Mouse (Mus musculus) lung, postnatal 0 days (tissue): ENCODE data around the gene Amfr. TPM values are rescaled to one million over a fixed set of nuclear protein-coding genes. Genes with fewer than 3 reads are reported as not detected.

ENCODE experiments used
- ATAC-seq: fragments of 200-750 bp; cut with Nextera tagmentation; 2 replicates; pipeline ENCODE4 v1.8.0; 2017; ENCODE audit warnings: moderate library complexity
- DNase-seq: peaks from one replicate; pipeline ENCODE4 v3.0.0-alpha.2; 2016; ENCODE audit warnings: low spot score
- H3K27ac ChIP-seq: fragments of 300-500 bp; sonication (generic); 2 replicates; pipeline ENCODE4 v1.5.1; 2014; ENCODE audit warnings: antibody characterized with exemption, mild to moderate bottlenecking, low read length, mixed read lengths
- H3K27me3 ChIP-seq: fragments of 300-500 bp; sonication (generic); replicated peaks from 2 replicates; pipeline ENCODE4 v1.6.1; 2014; ENCODE audit warnings: low read length, mixed read lengths; ENCODE audit not compliant: insufficient read depth
- H3K36me3 ChIP-seq: fragments of 300-500 bp; sonication (generic); 2 replicates; pipeline ENCODE4 v1.6.1; 2014; ENCODE audit warnings: low read length, mixed read lengths; ENCODE audit not compliant: insufficient read depth
- H3K4me1 ChIP-seq: fragments of 300-500 bp; sonication (generic); 2 replicates; pipeline ENCODE4 v1.6.1; 2014; ENCODE audit warnings: antibody characterized with exemption, low read depth, low read length, mixed read lengths; ENCODE audit not compliant: insufficient read depth
- H3K4me2 ChIP-seq: fragments of 300-500 bp; sonication (generic); replicated peaks from 2 replicates; pipeline ENCODE4 v1.6.1; 2014; ENCODE audit warnings: low read depth, mild to moderate bottlenecking, low read length, moderate library complexity, mixed read lengths
- H3K4me3 ChIP-seq: fragments of 300-500 bp; sonication (generic); 2 replicates; pipeline ENCODE4 v1.5.1; 2014; ENCODE audit warnings: low read depth, low read length
- H3K9ac ChIP-seq: fragments of 300-500 bp; sonication (generic); replicated peaks from 2 replicates; pipeline ENCODE4 v1.6.1; 2014; ENCODE audit warnings: low read depth, mild to moderate bottlenecking
- H3K9me3 ChIP-seq: fragments of 300-500 bp; sonication (generic); 2 replicates; pipeline ENCODE4 v1.6.1; 2016; ENCODE audit warnings: low read length, mixed read lengths
- CTCF ChIP-seq: IDR thresholded peaks from 2 replicates; pipeline ENCODE4 v1.5.1; 2016; ENCODE audit warnings: antibody characterized with exemption, mild to moderate bottlenecking
- EP300 ChIP-seq: IDR thresholded peaks from 2 replicates; pipeline ENCODE4 v1.6.1; 2016; ENCODE audit warnings: antibody characterized with exemption, mild to moderate bottlenecking, control low read depth
- WGBS: fragments of 180-500 bp; shearing (Covaris S2); extraction: QIAGEN DNeasy Blood & Tissue Kit; methylation state at CpG from one replicate; pipeline ENCODE4 v1.1.7; 2014; 5-methylcytosine and 5-hydroxymethylcytosine counted together
- polyA plus RNA-seq: library from polyadenylated mRNA; unstranded; fragments of >200 nt; fragmentation: Nextera tagmentation; extraction: Ambion mirVana; gene quantifications from 2 replicates; pipeline ENCODE4 v1.2.1, GENCODE M21; 2015

The Amfr gene
- polyA plus RNA-seq: 57.4 and 61.6 TPM in 2 replicates

- no peaks in the 10 kb centered on the region for H3K36me3 ChIP-seq
- peak; percentile 94 for DNase-seq
- ATAC-seq: peak; percentile 97
- peak within 1 kb of the TSS; percentile 78 for H3K4me2 ChIP-seq
- H3K9me3 ChIP-seq: no peaks in the 10 kb centered on the region
- H3K27ac ChIP-seq: peak within 1 kb of the TSS; percentile 95
- peak within 1 kb of the TSS; percentile 98 for H3K4me3 ChIP-seq
- no peak for TF ChIP-seq EP300
- peak; percentile 38 for TF ChIP-seq CTCF
- WGBS: 2% methylated on average over 78 of the region's 130 CpGs
- H3K27me3 ChIP-seq: no peaks in the 10 kb centered on the region
- no peaks in the 10 kb centered on the region; the same call in 1 of the 2 replicates for H3K4me1 ChIP-seq
- peak within 1 kb of the TSS; percentile 93 for H3K9ac ChIP-seq
Observed at GRCm38 (mm10) chr8:94012013-94012951, at the start of gene Amfr. Gene Amfr (minus strand): TSS chr8:94012842.

GRCm38 (mm10) chr8:94057157-94057854, 44.7 kb upstream of the Amfr start:
- no peaks in the 10 kb centered on the region for H3K27me3 ChIP-seq
- no peaks in the 10 kb centered on the region for H3K9me3 ChIP-seq
- TF ChIP-seq EP300: no peak
- peak; percentile 83 for TF ChIP-seq CTCF
- no peak overlapping the region for H3K27ac ChIP-seq
- H3K36me3 ChIP-seq: peaks cover 15% of the 10 kb centered on the region; the same call in 1 of the 2 replicates
- no peak overlapping the region for H3K9ac ChIP-seq
- no peak overlapping the region for H3K4me3 ChIP-seq
- WGBS: 62% methylated on average over 6 of the region's 6 CpGs
- ATAC-seq (no peak), DNase-seq (peak; percentile 59)
- H3K4me2 ChIP-seq: no peak overlapping the region
- H3K4me1 ChIP-seq: no peaks in the 10 kb centered on the region

- 0 out of 2 replicates have a peak, but pooled peaks cover 9% of the 10 kb centered on the region for H3K36me3 ChIP-seq
- no peak overlapping the region for H3K4me2 ChIP-seq
- H3K4me3 ChIP-seq: no peak overlapping the region
- H3K9me3 ChIP-seq: no peaks in the 10 kb centered on the region
- no peak overlapping the region for H3K27ac ChIP-seq
- TF ChIP-seq EP300 (no peak), CTCF (no peak)
- H3K4me1 ChIP-seq: no peaks in the 10 kb centered on the region
- DNase-seq: no peak
- ATAC-seq: no peak
- no peak overlapping the region for H3K9ac ChIP-seq
- WGBS: 83% methylated on average over 12 of the region's 12 CpGs
- no peaks in the 10 kb centered on the region for H3K27me3 ChIP-seq
Observed at GRCm38 (mm10) chr8:94052696-94053095, 40.1 kb upstream of the Amfr start.

GRCm38 (mm10) chr8:94047845-94048244, 35.2 kb upstream of the Amfr start:
- no peaks in the 10 kb centered on the region for H3K4me1 ChIP-seq
- no peak overlapping the region for H3K27ac ChIP-seq
- DNase-seq (peak; percentile 28), ATAC-seq (no peak)
- no peak overlapping the region for H3K4me2 ChIP-seq
- no peaks in the 10 kb centered on the region for H3K9me3 ChIP-seq
- no peak overlapping the region for H3K4me3 ChIP-seq
- no peak overlapping the region for H3K9ac ChIP-seq
- TF ChIP-seq EP300 (no peak), CTCF (no peak)
- no peaks in the 10 kb centered on the region for H3K36me3 ChIP-seq
- WGBS: 61% methylated on average over 2 of the region's 2 CpGs
- no peaks in the 10 kb centered on the region for H3K27me3 ChIP-seq

- H3K9me3 ChIP-seq: no peaks in the 10 kb centered on the region
- peak overlapping the region; percentile 54 for H3K9ac ChIP-seq
- TF ChIP-seq EP300 (no peak), CTCF (no peak)
- 5% methylated on average over 15 of the region's 15 CpGs for WGBS
- DNase-seq: peak; percentile 72
- H3K27ac ChIP-seq: peak overlapping the region; percentile 54; the same call in 1 of the 2 replicates
- 0 out of 2 replicates have a peak, but pooled peaks have one; percentile 9 for ATAC-seq
- H3K4me2 ChIP-seq: peak overlapping the region; percentile 83
- no peaks in the 10 kb centered on the region for H3K36me3 ChIP-seq
- H3K4me1 ChIP-seq: peaks cover 11% of the 10 kb centered on the region; the same call in 1 of the 2 replicates
- peak overlapping the region; percentile 81 for H3K4me3 ChIP-seq
- H3K27me3 ChIP-seq: no peaks in the 10 kb centered on the region
Observed at GRCm38 (mm10) chr8:94037806-94038205, 25.2 kb upstream of the Amfr start.
